Mouse (Mus musculus): ENCODE results near the gene Myh7b.

DNA sequence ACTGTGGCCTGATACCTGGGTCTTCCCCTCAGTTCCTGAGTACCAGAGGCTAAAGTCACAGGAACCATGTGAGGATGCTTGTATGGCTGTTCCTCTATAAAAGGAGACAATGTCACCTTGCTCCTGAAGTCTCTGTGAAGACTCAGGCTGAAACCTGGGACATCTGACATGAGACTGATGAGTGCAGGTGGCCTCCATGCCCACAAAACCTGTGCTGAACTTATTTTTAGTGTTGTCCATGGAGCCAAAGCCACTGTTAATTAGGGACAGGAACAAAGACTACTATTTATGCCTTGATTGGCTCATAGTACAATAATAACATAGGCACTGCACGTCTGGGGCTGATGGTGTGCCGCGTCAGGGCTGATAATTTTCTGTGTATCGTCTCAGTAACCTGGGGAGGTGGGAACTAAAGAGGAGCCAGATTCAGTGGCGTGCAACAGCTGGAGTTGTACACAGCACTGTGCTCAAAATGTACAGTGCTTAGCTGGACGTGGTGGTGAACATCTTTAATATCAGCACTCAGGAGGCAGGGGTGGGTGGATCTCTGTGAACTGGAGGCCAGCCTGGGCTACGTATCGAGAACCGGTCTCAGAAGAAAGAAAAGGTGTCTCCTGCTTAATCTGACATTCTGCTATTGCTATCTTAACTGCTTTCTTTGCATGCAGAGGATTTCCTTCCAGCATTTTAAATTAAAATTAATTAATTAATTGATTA is 980 bp downstream of the Myh7b start:
- TF ChIP-seq CTCF (IDR thresholded peaks at IDR 0.05; ENCODE audit: extremely low read depth, insufficient read length, insufficient replicate concordance, low read depth, low read length) = no peak
- no peak for TF ChIP-seq POLR2A (IDR thresholded peaks at IDR 0.05; ENCODE audit: low read depth, low read length)

Data from small intestine, adult 2 months (tissue).